Mouse (Mus musculus) limb, embryonic 11.5 days (tissue): ENCODE results near the gene Lpp. TPM values are rescaled to one million over a fixed set of nuclear protein-coding genes. Genes with fewer than 3 reads are reported as not detected.

ENCODE experiments used
- ATAC-seq: fragments of 200-750 bp; cut with Nextera tagmentation; 2 replicates; pipeline ENCODE4 v1.8.0; 2017; ENCODE audit warnings: low read depth; ENCODE audit not compliant: insufficient number of reproducible peaks, low FRiP score, low TSS enrichment
- DNase-seq: peaks from one replicate; pipeline ENCODE4 v3.0.0-alpha.2; 2015; ENCODE audit warnings: low spot score
- H3K27ac ChIP-seq: fragments of 300-500 bp; sonication (generic); replicated peaks from 2 replicates; pipeline ENCODE4 v1.5.1; 2014; ENCODE audit warnings: low read depth, mild to moderate bottlenecking, low read length
- H3K27me3 ChIP-seq: fragments of 300-500 bp; sonication (generic); 2 replicates; pipeline ENCODE4 v1.6.1; 2014; ENCODE audit warnings: mild to moderate bottlenecking, low read length, mixed read lengths; ENCODE audit not compliant: control insufficient read depth, insufficient read depth
- H3K36me3 ChIP-seq: fragments of 300-500 bp; sonication (generic); 2 replicates; pipeline ENCODE4 v1.6.1; 2014; ENCODE audit warnings: mild to moderate bottlenecking, low read length, moderate library complexity, mixed read lengths; ENCODE audit not compliant: control insufficient read depth, insufficient read depth
- H3K4me1 ChIP-seq: fragments of 300-500 bp; sonication (generic); 2 replicates; pipeline ENCODE4 v1.6.1; 2014; ENCODE audit warnings: low read length, mixed read lengths; ENCODE audit not compliant: control insufficient read depth, insufficient read depth
- H3K4me2 ChIP-seq: fragments of 300-500 bp; sonication (generic); 2 replicates; pipeline ENCODE4 v1.6.1; 2014; ENCODE audit warnings: low read depth, mild to moderate bottlenecking, moderate library complexity; ENCODE audit not compliant: severe bottlenecking
- H3K4me3 ChIP-seq: fragments of 300-500 bp; sonication (generic); 2 replicates; pipeline ENCODE4 v1.5.1; 2014; ENCODE audit warnings: low read depth, low read length
- H3K9ac ChIP-seq: fragments of 300-500 bp; sonication (generic); 2 replicates; pipeline ENCODE4 v1.6.1; 2014; ENCODE audit warnings: mild to moderate bottlenecking, low read length
- H3K9me3 ChIP-seq: fragments of 300-500 bp; sonication (generic); 2 replicates; pipeline ENCODE4 v1.6.1; 2016; ENCODE audit warnings: low read length; ENCODE audit not compliant: control insufficient read depth
- WGBS: fragments of 180-500 bp; shearing (Covaris S2); extraction: QIAGEN DNeasy Blood & Tissue Kit; methylation state at CpG from one replicate; pipeline ENCODE4 v1.1.7; 2014; 5-methylcytosine and 5-hydroxymethylcytosine counted together
- polyA plus RNA-seq: library from polyadenylated mRNA; unstranded; fragments of >200 nt; fragmentation: Nextera tagmentation; extraction: Ambion mirVana; gene quantifications from 2 replicates; pipeline ENCODE4 v1.2.1, GENCODE M21; 2014

The Lpp gene
- polyA plus RNA-seq, 1 experiment from 2014 or later, result 38.2 TPM

GRCm38 (mm10) chr16:24846141-24846540, 452.8 kb downstream of the Lpp start:
- H3K27ac ChIP-seq, result no peak overlapping the region
- H3K27me3 ChIP-seq, result no peaks in the 10 kb centered on the region
- H3K9me3 ChIP-seq, result no peaks in the 10 kb centered on the region
- DNase-seq (no peak), ATAC-seq (no peak)
- no peak overlapping the region for H3K9ac ChIP-seq
- WGBS, result 53% methylated on average over 1 of the region's 1 CpGs
- no peaks in the 10 kb centered on the region for H3K4me1 ChIP-seq
- H3K4me2 ChIP-seq, result no peak overlapping the region
- no peak overlapping the region for H3K4me3 ChIP-seq
- no peaks in the 10 kb centered on the region for H3K36me3 ChIP-seq

- WGBS, result 89% methylated on average over 9 of the region's 9 CpGs
- ATAC-seq (no peak), DNase-seq (no peak)
- Histone ChIP-seq H3K4me3 (no peak overlapping the region), H3K36me3 (no peaks in the 10 kb centered on the region), H3K27me3 (no peaks in the 10 kb centered on the region), H3K9ac (no peak overlapping the region), H3K27ac (no peak overlapping the region), H3K4me1 (no peaks in the 10 kb centered on the region), H3K9me3 (no peaks in the 10 kb centered on the region), H3K4me2 (no peak overlapping the region)
Measured at GRCm38 (mm10) chr16:24859509-24860140, 466.3 kb downstream of the Lpp start.

GRCm38 (mm10) chr16:24860445-24860844, 467.1 kb downstream of the Lpp start:
- H3K27me3 ChIP-seq, result no peaks in the 10 kb centered on the region
- no peaks in the 10 kb centered on the region for H3K4me1 ChIP-seq
- no peak overlapping the region for H3K4me3 ChIP-seq

GRCm38 (mm10) chr16:24861374-24861773, 468.1 kb downstream of the Lpp start:
- Histone ChIP-seq H3K9me3 (no peaks in the 10 kb centered on the region), H3K9ac (no peak overlapping the region), H3K36me3 (no peaks in the 10 kb centered on the region), H3K4me1 (no peaks in the 10 kb centered on the region), H3K4me2 (no peak overlapping the region), H3K27me3 (no peaks in the 10 kb centered on the region), H3K27ac (no peak overlapping the region), H3K4me3 (no peak overlapping the region)
- peak; percentile 23 for DNase-seq
- no peak for ATAC-seq
- 61% methylated on average over 5 of the region's 5 CpGs for WGBS

More at GRCm38 (mm10) chr16:24860445-24860844, 467.1 kb downstream of the Lpp start:
- 81% methylated on average over 7 of the region's 7 CpGs for WGBS
- no peak overlapping the region for H3K9ac ChIP-seq
- ATAC-seq (no peak), DNase-seq (no peak)
- H3K9me3 ChIP-seq, result no peaks in the 10 kb centered on the region
- no peak overlapping the region for H3K27ac ChIP-seq
- H3K36me3 ChIP-seq, result no peaks in the 10 kb centered on the region
- H3K4me2 ChIP-seq, result no peak overlapping the region

- H3K4me3 ChIP-seq, result no peak overlapping the region
- DNase-seq (peak; percentile 27), ATAC-seq (no peak)
- no peaks in the 10 kb centered on the region for H3K27me3 ChIP-seq
- H3K9me3 ChIP-seq, result no peaks in the 10 kb centered on the region
- no peak overlapping the region for H3K4me2 ChIP-seq
- no peaks in the 10 kb centered on the region for H3K36me3 ChIP-seq
- H3K9ac ChIP-seq, result no peak overlapping the region
- no peaks in the 10 kb centered on the region for H3K4me1 ChIP-seq
- H3K27ac ChIP-seq, result no peak overlapping the region
- 84% methylated on average over 4 of the region's 4 CpGs for WGBS
Measured at GRCm38 (mm10) chr16:24874235-24874634, 480.9 kb downstream of the Lpp start.

GRCm38 (mm10) chr16:24875661-24876060, 482.4 kb downstream of the Lpp start:
- Histone ChIP-seq H3K9ac (no peak overlapping the region), H3K4me2 (no peak overlapping the region), H3K27ac (no peak overlapping the region), H3K4me1 (no peaks in the 10 kb centered on the region), H3K9me3 (no peaks in the 10 kb centered on the region), H3K36me3 (no peaks in the 10 kb centered on the region), H3K4me3 (no peak overlapping the region), H3K27me3 (no peaks in the 10 kb centered on the region)
- no peak for ATAC-seq
- no peak for DNase-seq
- WGBS, result 65% methylated on average over 1 of the region's 1 CpGs

GRCm38 (mm10) chr16:24878977-24879376, 485.7 kb downstream of the Lpp start:
- Histone ChIP-seq H3K4me2 (no peak overlapping the region), H3K27me3 (no peaks in the 10 kb centered on the region), H3K9me3 (no peaks in the 10 kb centered on the region), H3K9ac (no peak overlapping the region), H3K4me1 (no peaks in the 10 kb centered on the region), H3K4me3 (no peak overlapping the region), H3K36me3 (no peaks in the 10 kb centered on the region), H3K27ac (no peak overlapping the region)
- 76% methylated on average over 4 of the region's 4 CpGs for WGBS
- DNase-seq, result no peak
- ATAC-seq, result no peak

GRCm38 (mm10) chr16:24880698-24881097, 487.4 kb downstream of the Lpp start:
- no peaks in the 10 kb centered on the region for H3K27me3 ChIP-seq
- no peaks in the 10 kb centered on the region for H3K36me3 ChIP-seq
- ATAC-seq (no peak), DNase-seq (no peak)
- no peak overlapping the region for H3K9ac ChIP-seq
- WGBS, result 72% methylated on average over 8 of the region's 8 CpGs
- no peak overlapping the region for H3K27ac ChIP-seq
- no peak overlapping the region for H3K4me2 ChIP-seq
- H3K9me3 ChIP-seq, result no peaks in the 10 kb centered on the region
- H3K4me1 ChIP-seq, result no peaks in the 10 kb centered on the region
- H3K4me3 ChIP-seq, result no peak overlapping the region
